In the genomic region with DNA sequence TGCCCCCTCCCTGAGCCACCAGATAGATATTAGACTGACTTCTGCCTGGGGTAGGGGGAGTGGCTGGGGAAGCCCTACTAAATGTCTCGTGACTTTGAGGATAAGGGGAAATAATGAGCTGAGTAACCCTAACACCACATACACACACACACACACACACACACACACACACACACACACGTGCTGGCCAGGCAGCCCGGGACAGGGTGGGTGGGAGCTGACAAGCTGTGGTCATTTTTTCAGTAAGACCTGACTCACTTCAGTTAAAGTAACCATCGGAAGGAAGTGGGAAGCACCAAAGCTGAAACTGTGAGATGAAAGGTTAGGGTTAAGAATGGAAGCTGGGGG, we compare ENCODE assay signal across 24 mouse cellular contexts. TPM values are rescaled to one million over a fixed set of nuclear protein-coding genes. Genes with fewer than 3 reads are reported as not detected.
DNase-seq lines count a peak whose midpoint lies in the region; ATAC-seq and TF ChIP-seq lines count a peak whose summit lies in the region.
"Had no signal": no experiment of that assay in that cellular context is flagged by ENCODE, and none has a peak within 500 bp of the region (broad histone marks: within the 10 kb centered on the region; RNA-seq: fewer than 3 reads in every experiment).

No protein-coding gene starts in this region.

- H3K4me2 ChIP-seq in liver, embryonic 14.5 days (ENCODE audit: low read depth), result no peak overlapping the region
- H3K4me2 ChIP-seq: embryonic facial prominence, embryonic 12.5 days; forebrain, embryonic 15.5 days; limb, embryonic 15.5 days; neural tube, embryonic 12.5 days had no signal

- peaks cover 5 to 21% of the 10 kb centered on the region in 2 experiments for H3K4me1 ChIP-seq in liver, embryonic 14.5 days (replicated peaks; ENCODE audit: control insufficient read depth in 2 of 2, insufficient read depth in 2 of 2, low read length in 1 of 2)
- H3K4me1 ChIP-seq: embryonic facial prominence, embryonic 12.5 days; forebrain, embryonic 15.5 days; neural tube, embryonic 12.5 days had no signal

- intact Hi-C loops in left cerebral cortex, postnatal 10 days (cut with DNase I), result no loop called here

- H3K27me3 ChIP-seq in liver, embryonic 14.5 days (ENCODE audit: control insufficient read depth, insufficient read depth, low read length), result no peaks in the 10 kb centered on the region
- H3K27me3 ChIP-seq: embryonic facial prominence, embryonic 12.5 days; forebrain, embryonic 15.5 days; limb, embryonic 15.5 days; neural tube, embryonic 12.5 days had no signal

- no peak overlapping the region for H3K4me3 ChIP-seq in liver, embryonic 14.5 days (ENCODE audit: insufficient read depth in 1 of 2, low read depth in 2 of 2, low read length in 2 of 2)
- no peak overlapping the region for H3K4me3 ChIP-seq in layer of hippocampus, adult 2 months
- H3K4me3 ChIP-seq: embryonic facial prominence, embryonic 12.5 days; erythroblast, embryonic 14.5 days; forebrain, embryonic 15.5 days; limb, embryonic 15.5 days; neural tube, embryonic 12.5 days had no signal

- TF ChIP-seq EP300 in liver, embryonic 14.5 days (IDR thresholded peaks at IDR 0.05; ENCODE audit: low read depth), result no peak

- H3K9me3 ChIP-seq in liver, embryonic 14.5 days (ENCODE audit: control insufficient read depth, low read length), result no peaks in the 10 kb centered on the region
- H3K9me3 ChIP-seq: embryonic facial prominence, embryonic 12.5 days; forebrain, embryonic 15.5 days; limb, embryonic 15.5 days; neural tube, embryonic 12.5 days had no signal

- H3K36me3 ChIP-seq in liver, embryonic 14.5 days (replicated peaks; ENCODE audit: control insufficient read depth, insufficient read depth, low read depth), result no peaks in the 10 kb centered on the region
- H3K36me3 ChIP-seq: embryonic facial prominence, embryonic 12.5 days; forebrain, embryonic 15.5 days; limb, embryonic 15.5 days; neural tube, embryonic 12.5 days had no signal

- WGBS in liver, embryonic 14.5 days (ENCODE audit: insufficient replicate concordance), result 14% methylated on average over 4 of the region's 4 CpGs

- no peak overlapping the region for H3K9ac ChIP-seq in liver, embryonic 14.5 days (replicated peaks)
- H3K9ac ChIP-seq: embryonic facial prominence, embryonic 12.5 days; forebrain, embryonic 15.5 days; limb, embryonic 15.5 days; neural tube, embryonic 12.5 days had no signal

- H3K27ac ChIP-seq in liver, embryonic 14.5 days, result no peak overlapping the region
- H3K27ac ChIP-seq in layer of hippocampus, adult 2 months, result no peak overlapping the region
- H3K27ac ChIP-seq: embryonic facial prominence, embryonic 12.5 days; forebrain, embryonic 15.5 days; limb, embryonic 15.5 days; neural tube, embryonic 12.5 days had no signal

- peak; percentile 77 to 80 for ATAC-seq in hematopoietic stem cell, adult 5-6 weeks (replicated peaks in 1 of 2; ENCODE audit: insufficient read depth in 1 of 2, low FRiP score in 2 of 2, low TSS enrichment in 1 of 2, low read depth in 1 of 2, poor library complexity in 2 of 2, severe bottlenecking in 2 of 2)
- ATAC-seq in liver, embryonic 14.5 days (ENCODE audit: insufficient read depth), result peak; percentile 24; the same call in 1 of the 2 replicates
- peak; percentile 48 for ATAC-seq in monocyte, adult 5-6 weeks (replicated peaks; ENCODE audit: insufficient number of reproducible peaks, low FRiP score, low TSS enrichment, poor library complexity, severe bottlenecking)
- ATAC-seq: forebrain, embryonic 15.5 days had no signal

- DNase-seq in CD4-positive, CD25-positive, alpha-beta regulatory T cell, adult 2 months (ENCODE audit: low read depth, low spot score), result peak; percentile 40
- no peak for DNase-seq in liver, embryonic 14.5 days (ENCODE audit: low read depth in 3 of 3, low spot score in 3 of 3)
- no peak for DNase-seq in kidney, postnatal 36 days
- DNase-seq in left cerebral cortex, postnatal 10 days (ENCODE audit: extremely low spot score in 1 of 2, low spot score in 2 of 2), result no peak
- DNase-seq in adrenal gland, postnatal 10 days, result no peak
- no peak for DNase-seq in layer of hippocampus, adult 2 months (ENCODE audit: low spot score in 2 of 2)
- DNase-seq: cerebellum, adult 9-10 months; gastrocnemius, postnatal 25 days; kidney, adult 2 months; kidney, postnatal 14 days; right cerebral cortex, postnatal 4 days; thymus, postnatal 25 days had no signal

- TF ChIP-seq CTCF in liver, embryonic 14.5 days (IDR thresholded peaks at IDR 0.05; ENCODE audit: low read depth), result no peak
- TF ChIP-seq CTCF in layer of hippocampus, adult 2 months (conservative IDR thresholded peaks at IDR 0.05), result no peak

RNA-seq across cellular contexts. Expression of a gene that starts 6.2 kb away (rescaled TPM):
- 4.8 and 16.6 TPM in 2 replicates for total RNA-seq in hematopoietic stem cell, adult 5-6 weeks (2017)
- 0.03 TPM in 2 replicates for polyA plus RNA-seq in liver, embryonic 14.5 days (2012; rRNA removed)
- not detected in 2 replicates for polyA plus RNA-seq in liver, embryonic 14.5 days (2014; fragmentation: Nextera tagmentation; extraction: Ambion mirVana)
- 0.49 to 1.5 TPM in 2 of 3 replicates, not detected in the other for total RNA-seq in monocyte, adult 5-6 weeks (2017)
- not detected for total RNA-seq in left cerebral cortex, postnatal 10 days (2021)
- total RNA-seq in adrenal gland, postnatal 10 days (2021), result not detected
- not detected for total RNA-seq in layer of hippocampus, adult 2 months (2021)
- total RNA-seq: adrenal gland, adult 18-20 months; gastrocnemius, postnatal 25 days; layer of hippocampus, postnatal 10 days; left cerebral cortex, postnatal 25 days had no signal
- polyA plus RNA-seq: embryonic facial prominence, embryonic 12.5 days; erythroblast, embryonic 14.5 days; forebrain, embryonic 15.5 days; hindbrain, embryonic 11.5 days; kidney, adult 2 months; limb, embryonic 15.5 days; lung, embryonic 16.5 days; neural tube, embryonic 12.5 days had no signal

Comparison
In these comparisons a context has a peak if more than half of its experiments do, and no peak if none do; other contexts are left out.
1. ATAC-seq: peak in every context shown above with its lines; median percentile 78 in hematopoietic stem cell, adult 5-6 weeks; 48 in monocyte, adult 5-6 weeks; 24 in liver, embryonic 14.5 days.